Mouse (Mus musculus): ENCODE results near the gene Cul9.
"Not testable (repeated sequence)": the region's sequence is repeated elsewhere in the genome, so short reads cannot be mapped to it uniquely, and the experiment has no call there.

The Cul9 gene

DNA sequence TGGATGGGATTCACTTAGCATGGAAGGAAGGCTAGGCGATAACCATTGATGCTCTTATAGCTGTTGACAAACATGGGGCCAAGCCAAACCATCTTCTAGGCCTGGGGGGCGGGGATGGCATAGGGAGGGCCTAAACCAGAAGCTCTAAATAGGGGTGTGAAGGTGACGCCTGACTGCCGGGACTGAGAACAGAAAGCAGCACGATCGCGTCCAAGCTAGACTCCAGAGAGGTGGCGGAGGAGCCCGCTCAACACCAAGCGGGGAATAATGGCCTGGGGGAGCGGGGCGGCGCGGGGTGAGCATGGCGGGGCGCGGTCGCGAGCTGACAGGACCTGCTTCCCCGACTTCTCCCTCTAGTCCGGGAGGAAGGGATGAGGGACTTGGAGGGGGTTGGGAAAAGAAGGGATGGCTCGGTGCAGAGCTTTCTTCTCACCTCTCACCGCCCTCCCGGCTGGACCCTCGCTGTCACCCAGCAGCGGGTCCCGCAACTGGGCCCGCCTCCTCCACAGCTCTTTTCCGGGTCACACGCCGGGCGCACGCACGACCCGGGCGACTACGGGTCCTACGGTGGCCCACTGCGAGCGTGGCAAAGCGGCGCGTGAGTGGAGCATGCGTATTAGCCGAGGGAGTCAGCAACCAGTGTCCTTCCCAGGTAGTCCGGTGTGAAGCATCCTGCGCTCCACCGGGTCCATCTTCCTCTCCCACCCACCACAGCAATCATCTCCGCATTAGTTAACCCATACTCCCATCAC, at the start of gene Cul9:
Gene Cul9, minus strand, starts transcription at position 576 of the 752 bp plus-strand sequence.
- peak; percentile 76 to 82 for DNase-seq (ENCODE audit: low spot score in 2 of 2)

DNA sequence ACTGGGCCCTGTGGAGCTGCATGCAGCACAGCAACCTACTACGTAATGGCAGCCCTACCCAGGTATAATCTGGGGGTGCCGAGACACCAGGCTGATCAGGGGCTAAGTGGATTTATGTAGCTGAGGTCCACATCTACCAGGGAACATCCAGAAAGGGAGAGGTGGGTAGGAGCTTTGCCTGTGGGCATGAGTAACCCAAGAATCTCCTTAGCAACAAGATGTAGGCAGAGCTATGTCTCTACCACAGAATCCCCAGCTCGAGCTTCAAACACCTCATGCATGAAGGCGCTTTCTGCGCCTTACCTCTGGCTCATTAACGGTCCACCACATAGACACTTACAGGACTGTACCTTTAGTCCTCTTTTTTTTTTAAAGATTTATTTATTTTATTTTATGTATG, 49.1 kb upstream of the Cul9 start:
- DNase-seq (ENCODE audit: low spot score in 2 of 2) = no peak

DNA sequence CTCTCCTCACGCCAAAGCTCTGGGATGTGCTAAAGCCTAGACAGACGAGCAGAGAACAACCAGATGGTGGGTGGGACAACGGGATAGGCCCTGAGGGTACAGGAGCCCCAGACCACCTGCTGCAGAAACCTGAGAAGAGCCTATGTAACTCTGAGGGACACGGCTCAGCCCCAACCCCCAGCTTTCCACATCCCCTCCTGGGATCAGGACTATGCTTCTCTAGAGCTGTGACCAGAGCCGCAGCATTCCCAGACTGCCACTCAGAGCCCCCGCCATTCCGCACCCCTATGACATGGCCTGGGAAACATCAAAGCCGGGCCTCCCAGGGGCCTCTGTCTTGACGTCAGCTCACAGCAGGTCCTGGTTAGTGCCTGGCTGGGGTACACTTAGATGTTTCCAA, 48.4 kb upstream of the Cul9 start:
- DNase-seq (ENCODE audit: low spot score in 2 of 2) = no peak

DNA sequence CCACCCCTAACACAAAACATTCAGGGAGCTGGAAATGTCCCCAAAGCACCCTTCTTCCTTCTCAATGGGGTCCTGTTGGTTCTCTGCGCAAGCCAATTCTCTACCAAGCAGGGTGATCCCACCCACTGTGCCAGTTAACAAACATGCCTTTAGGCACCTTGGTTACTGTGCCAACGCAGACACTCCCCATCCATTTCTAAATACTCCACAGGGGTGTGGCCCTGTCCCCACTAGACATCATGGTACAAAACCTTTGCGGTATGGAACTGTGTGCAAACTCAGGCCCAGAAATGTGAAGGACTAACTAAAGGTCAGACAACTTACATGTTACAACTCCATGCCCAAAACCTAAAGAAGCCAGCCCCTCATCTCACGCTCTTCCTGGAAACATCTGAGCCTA, 46.9 kb upstream of the Cul9 start:
- no peak for DNase-seq (ENCODE audit: low spot score in 2 of 2)

DNA sequence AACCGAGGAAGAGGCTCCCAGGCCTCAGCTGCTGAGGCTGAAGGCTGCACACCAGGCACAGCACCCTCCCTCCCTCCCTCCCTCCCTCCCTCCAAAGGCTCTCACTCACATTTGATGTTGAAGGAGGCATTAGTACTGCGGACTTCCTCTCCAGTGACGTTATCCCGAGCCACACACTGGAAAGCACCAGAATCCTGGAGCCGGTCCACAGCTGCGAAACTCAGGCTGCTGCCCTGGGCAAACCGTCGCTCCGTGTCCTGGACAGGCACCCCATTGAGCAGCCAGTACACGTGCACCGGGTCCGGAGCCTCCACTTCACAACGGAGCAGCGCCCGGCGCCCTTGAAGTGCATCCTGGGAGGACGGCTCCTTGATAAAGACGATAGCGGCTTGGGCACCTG, 45.2 kb upstream of the Cul9 start:
- DNase-seq (ENCODE audit: low spot score in 2 of 2) = no peak

DNA sequence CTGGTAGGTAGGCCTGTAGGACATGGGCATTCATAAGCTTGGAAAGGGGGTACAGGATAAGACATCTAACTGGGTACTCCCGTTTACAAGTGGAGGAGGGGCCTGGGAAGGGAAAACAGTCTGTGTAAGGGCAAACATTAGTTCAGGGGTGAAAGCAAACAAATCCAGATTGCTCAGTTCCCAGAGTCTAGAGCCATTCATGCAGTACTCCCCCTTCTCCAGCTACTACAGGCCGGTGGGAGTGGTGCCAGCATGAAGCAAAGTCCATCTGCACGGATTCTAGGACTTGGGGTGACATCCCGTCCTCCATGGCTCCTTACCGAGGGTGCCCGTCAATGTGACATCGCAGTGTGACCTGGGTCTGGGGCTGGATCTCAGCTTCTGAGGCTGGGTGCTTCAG, 44.3 kb upstream of the Cul9 start:
- no peak for DNase-seq (ENCODE audit: low spot score in 2 of 2)

DNA sequence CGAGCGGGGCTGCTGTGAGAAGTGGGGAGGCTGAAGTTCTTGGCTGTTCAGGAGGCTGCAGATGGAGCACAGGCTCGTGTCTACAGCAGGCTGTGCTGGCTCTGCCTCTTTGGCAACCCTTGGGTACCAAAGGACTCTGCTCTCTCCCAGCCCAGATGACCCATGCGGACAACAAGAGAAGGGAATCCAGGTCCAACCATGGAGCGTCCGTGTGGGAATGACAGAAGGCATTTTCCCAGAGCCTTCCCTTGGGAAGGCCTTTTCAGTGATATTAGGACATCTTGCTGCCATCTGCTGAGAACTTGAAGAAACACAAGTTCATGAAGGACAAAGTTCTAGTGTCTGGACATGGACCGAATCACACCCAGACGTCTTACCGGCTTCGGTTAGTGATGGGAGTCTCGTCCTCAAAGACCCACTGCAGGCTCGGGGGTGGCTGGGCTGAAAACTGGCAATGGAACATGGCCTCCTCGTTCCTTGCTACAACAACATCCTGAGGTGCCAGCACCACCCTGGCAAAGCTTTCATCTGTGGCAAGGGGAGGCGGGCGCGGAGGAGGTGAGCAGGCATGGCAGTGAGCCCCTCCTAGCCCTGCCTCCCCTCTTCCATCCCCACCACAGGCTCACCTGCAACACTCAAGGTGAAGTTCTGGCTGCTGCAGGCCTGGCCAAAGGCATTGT, 43.6 kb upstream of the Cul9 start:
- DNase-seq (ENCODE audit: low spot score in 2 of 2) = no peak

DNA sequence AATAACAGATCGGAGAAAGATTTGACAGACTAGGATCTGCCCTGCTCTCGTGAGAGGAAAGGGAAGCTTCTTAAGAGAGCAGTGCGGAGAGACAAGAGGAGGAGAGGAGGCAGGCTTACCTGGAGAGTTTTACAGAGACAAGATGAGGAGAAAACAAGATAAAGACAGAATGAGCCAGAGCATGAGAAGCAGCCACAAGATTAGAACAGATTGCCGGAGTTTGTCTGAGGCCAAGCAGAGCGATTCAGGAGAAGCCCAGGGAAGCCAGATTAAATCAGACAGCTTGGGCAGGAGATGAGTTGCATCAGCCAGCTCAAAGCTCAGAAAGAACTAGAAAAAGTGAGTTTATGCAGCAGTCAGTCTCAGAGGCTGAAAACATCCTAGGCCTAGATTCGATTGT, 42.7 kb upstream of the Cul9 start:
- DNase-seq (ENCODE audit: low spot score in 2 of 2) = no peak

DNA sequence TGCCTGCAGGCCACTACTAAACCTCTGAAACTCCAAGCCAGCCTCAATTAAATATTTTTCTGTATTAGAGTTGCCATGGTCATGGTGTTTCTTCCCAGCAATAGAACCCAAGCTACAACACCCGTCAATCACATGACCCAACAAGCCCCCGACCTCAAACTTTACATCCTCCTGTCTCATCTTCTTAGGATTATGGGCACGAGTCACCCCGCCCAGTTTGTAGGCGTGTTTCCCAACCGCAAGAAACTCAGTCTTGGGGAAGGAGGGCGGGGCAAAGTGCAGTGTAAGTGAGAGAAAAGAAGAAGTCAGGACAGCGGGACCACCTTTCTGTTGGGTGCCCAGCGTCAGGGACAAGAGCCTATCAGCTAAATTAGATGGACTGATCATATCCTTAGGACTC, 42.0 kb upstream of the Cul9 start:
- no peak for DNase-seq (ENCODE audit: low spot score in 2 of 2)

DNA sequence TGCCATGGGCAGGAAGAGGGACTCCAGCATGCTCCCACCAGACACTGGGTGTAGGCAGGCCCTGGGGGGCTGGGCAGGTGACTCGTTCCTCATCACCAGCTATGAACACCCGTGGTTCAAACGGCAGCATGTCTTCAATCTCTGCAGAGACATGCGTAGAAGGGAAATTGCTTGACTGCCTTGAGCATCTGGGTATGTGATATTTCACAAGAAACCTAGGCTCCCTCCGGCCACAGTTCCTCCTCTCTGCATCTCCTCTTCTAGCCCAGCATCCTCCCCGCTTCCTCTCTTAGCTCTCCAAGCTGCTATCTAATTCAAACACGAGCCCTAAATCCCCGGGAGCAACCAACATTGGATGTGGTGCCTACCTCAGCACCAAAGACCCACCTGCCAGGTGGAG, 40.1 kb upstream of the Cul9 start:
- no peak for DNase-seq (ENCODE audit: low spot score in 2 of 2)

DNA sequence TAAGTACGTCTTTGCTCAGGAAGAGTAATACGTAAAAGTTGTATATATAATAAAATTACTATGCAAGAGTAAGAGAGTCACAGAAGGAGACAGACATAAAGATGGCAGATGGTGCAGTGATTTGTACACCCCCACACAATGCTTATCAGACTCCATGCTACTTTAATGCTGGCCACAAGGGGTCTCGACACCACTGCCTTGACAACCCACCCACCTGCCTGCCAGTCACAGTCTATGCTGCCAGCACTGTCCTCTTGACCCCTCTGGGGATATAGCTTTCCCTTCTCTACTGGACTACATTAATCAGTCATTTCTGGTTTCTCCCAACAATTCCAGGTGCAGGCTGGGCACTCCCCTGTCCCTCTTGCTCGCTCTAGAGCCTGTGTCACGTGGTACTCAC, 32.5 kb upstream of the Cul9 start:
- no peak for DNase-seq (ENCODE audit: low spot score in 2 of 2)

DNA sequence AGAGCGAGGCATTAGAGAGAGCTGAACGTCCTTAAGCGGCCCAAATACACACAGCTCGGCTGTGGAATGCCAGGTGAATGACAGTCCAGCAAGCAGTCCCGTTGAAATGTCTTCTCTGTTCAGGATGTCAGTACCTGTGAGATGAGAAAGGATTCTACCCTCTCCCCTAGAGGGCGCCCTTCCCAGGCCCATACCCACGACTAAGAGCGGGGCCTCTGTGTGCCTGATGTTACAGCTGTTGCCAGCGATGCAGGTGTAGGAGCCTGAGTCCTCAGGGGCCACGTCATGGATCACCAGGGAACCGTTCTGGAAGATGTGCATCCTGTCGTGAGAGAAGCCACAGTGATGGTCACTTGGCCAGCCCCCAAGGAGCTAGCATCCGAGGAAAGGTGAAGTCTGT, 29.9 kb upstream of the Cul9 start:
- no peak for DNase-seq (ENCODE audit: low spot score in 2 of 2)

DNA sequence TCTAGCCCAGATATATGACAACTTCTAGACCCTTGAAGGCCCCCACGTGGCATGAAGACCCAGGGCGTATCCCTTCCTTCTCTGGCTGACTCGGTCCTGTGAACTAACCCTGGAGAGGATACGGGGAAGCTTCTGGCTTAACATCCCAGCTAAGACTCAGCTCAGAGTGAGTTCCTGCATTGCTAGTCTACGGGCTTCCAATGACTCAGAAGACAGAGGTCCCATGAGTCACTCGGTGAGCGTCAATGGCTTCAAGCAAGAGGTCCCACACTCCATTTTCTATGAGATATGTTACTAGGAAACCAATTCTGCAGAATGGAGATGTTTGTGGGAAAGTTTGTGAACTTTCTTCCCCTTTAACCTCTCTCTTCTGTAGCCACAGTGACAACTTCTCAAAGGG, 28.3 kb upstream of the Cul9 start:
- no peak for DNase-seq (ENCODE audit: low spot score in 2 of 2)

DNA sequence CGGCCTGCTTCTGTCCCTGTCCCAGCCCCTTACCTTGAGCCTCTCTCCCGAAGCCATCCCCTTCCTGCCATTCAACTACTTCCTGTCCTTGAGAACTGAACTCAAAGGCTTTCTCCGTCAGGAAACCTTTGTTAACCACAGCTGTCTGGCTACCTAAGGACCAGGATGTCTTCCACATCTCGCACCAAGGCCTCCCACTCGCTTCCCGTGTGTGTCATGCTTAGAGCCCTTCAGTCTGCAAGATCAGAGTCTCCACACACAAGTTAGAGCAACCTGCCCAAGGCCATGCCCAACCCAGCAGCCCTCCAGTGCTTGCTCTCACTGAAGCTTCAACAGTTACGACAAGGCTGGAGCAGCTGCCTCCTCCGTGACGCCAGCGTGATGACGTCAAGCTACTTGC, 24.8 kb upstream of the Cul9 start:
- DNase-seq (ENCODE audit: low spot score in 2 of 2) = no peak

DNA sequence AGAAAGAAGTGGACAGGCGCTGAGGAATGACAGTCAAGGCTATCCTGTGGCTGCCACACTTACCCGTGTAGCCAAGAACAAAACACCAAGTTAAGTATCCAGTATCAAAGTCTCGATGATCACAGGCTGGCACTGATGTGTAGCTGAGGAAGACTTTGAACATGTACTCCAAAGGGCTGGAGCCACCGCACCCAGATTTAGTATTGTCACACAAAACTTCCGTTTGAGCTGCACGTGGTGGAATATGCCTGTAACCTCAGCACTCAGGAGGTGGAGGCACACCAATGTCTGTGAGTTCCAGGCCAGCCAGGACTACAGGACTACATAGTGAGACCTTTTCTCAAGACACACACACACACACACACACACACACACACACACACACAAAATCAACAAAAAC, 13.0 kb upstream of the Cul9 start:
- DNase-seq (ENCODE audit: low spot score in 2 of 2) = no peak

DNA sequence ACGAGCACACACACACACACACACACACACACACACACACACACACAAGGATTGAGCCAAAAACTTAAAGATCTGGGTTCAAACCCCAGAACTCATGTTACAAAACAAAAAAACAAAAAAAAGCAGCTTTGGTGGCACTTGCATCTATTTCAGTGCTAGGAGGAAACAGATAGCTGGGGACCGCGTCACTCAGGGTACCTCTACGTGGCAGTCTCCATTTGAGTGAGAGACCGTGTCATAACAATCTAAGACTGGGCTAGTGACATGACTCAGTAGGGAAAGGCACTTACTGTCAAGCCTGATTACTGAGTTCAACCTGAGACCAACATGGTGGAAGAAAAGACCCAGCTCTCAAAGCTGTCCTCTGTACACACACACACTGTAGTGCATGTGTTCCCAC, 12.0 kb upstream of the Cul9 start:
- no peak for DNase-seq (ENCODE audit: low spot score in 2 of 2)

DNA sequence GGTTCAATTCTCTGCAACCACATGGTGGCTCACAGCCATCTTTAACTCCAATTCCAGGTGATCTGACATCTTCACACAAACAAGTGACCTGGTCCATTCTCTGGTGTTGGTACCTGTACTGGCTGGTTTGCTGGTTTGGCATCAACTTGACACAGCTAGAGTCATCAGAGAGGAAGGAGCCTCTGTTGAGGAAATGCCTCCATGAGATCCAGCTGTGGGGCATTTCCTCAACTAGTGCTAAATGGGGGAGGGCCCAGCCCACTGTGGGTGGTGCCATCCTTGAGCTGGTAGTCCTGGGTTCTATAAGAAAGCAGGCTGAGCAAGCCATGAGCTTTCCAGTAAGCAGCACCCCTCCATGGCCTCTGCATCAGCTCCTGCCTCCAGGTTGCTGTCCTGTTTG, 11.1 kb upstream of the Cul9 start:
- DNase-seq (ENCODE audit: low spot score in 2 of 2) = not testable (repeated sequence)

DNA sequence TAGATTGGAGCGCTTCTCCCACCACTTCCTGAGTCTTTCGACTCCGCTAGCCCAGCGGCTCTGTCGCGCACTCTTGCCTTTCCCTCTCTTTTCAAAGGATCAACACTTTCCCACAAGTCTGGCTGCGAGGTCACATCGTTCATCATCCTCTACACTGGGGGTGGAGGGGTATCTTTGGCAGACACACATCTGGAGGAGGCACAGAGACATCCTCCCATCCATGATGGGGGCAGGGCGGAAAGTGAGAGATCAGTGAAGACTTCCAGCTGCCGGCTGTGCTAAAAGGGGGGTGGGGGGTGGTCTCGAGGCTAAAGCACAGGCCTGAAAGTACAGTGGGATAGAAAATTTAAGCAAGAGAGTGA, 10.4 kb upstream of the Cul9 start:
- DNase-seq (ENCODE audit: low spot score in 2 of 2) = no peak

DNA sequence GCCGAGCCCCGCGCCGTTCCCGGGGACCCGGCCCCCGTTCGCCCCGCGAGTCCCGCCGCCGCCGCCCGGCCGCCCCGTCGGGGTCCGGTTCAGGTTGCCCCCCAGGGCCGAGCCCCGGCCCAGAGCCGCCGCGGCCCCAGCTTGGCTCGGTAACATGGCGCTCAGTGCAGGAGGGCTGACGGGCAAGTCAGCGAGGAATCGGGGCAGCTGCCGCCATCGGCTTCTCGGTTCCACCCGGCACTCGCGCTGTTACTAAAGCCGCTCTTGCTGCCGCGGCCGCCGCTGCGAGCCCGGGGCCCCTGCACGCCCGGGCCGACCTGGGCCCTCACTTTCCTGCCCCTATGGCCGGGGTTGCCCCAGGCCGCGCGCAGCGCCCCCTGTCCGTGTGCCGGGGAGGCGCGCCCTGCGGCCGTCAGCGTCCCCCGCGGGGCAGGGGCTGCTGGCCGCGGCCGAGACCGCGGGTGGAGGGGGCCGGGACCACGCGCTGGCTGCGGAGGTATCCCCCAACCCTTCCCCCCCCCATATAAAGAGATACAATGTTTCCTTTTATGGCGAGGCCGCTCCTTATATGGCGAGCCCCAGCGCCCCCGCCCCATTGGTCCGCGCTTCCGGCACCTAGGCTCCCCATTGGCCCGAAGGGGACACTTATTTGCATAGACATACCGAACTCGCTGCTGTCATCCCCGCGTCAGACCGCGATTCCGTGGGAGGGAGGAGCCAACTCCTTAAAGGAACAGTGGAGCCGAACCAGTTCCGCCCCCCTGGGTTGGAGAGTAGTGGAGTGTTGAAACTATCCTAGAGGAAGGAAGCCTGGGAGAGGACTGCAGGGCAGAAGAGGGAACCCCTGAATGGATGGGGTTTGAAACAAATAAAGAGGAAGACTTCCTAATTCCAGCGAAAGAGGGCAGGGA, 9.7 kb upstream of the Cul9 start, which contains the start of gene Srf:
Gene Srf, minus strand, starts transcription at position 503 of the 911 bp plus-strand sequence.
- DNase-seq (ENCODE audit: low spot score in 2 of 2) = peak; percentile 98 to 99

DNA sequence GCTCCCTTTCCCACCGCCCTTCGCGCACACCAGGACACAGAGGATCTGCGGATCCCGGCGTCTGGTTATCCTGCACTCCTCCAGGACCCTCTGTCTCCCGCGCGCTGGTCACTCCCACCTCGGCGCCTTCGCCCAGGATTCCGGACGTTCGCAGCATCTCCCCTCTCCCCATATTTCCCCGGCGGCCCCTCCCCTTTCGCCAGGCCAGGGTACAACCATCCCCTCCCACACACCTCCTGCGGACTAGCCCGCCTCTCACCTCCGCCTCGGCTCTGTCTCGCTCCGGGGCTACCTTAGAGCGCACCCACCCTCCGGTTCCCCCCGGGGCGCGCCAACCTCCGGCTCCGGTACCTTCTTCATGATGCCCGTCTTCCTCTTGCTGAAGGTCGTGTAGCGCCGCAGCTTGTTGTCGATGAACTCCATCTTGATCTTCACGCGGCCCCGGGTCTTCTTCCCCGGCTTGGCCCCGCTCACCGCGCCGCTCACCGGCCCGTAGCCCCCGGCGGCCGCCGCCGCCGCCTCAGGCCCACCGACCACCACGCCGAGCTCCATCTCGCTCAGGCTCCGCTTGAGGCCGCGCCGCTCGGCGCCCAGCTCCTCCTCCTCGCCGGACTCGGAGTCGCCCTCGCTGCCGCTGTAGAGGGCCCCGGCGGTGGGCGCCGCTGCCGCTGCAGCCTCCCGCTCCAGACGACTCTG, 8.9 kb upstream of the Cul9 start:
- DNase-seq (ENCODE audit: low spot score in 2 of 2) = peak in 1 of 2 experiments; percentile 28

DNA sequence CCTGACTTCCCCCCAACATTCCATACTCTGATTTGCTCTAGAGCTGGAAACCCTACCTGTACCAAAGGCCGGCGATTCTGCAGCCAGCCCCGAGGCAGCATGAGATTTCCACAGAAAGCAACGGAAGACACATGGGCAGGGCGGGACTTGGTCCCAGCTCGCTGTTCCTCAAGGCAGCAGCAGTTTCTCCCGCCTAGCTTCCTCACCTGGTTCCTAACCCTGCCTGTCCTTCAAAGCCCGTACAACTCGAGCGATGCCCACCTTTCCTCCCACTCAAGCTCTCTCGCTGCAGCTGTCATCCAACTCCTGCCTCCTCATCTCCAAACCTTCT, 8.4 kb upstream of the Cul9 start:
- peak; percentile 43 to 55 for DNase-seq (ENCODE audit: low spot score in 2 of 2)

DNA sequence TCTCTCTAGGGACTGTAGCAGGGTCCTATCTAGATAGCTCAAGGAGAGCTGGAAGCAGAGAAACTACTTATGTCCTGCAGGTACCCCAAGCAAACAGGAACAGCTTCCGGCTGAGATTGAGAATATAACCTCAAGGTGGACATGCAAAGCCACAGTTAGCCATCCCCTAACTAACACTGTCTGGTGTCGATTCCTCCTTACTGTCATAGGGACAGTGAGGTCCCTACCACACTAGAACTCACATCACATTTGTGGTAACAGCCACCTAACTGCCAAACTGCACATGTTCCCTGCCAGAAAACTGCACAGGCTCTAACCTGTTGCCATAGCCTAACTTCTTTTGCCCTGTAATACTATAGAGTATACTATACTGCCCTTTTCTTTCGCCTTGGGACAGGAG, 7.7 kb upstream of the Cul9 start:
- DNase-seq (ENCODE audit: low spot score in 2 of 2) = no peak
